Mouse (Mus musculus): ENCODE measurements around the gene Olfr1. TPM values are rescaled to one million over a fixed set of nuclear protein-coding genes. Genes with fewer than 3 reads are reported as not detected.

The Olfr1 gene
- polyA plus RNA-seq (2012) = not detected in 2 replicates

DNA sequence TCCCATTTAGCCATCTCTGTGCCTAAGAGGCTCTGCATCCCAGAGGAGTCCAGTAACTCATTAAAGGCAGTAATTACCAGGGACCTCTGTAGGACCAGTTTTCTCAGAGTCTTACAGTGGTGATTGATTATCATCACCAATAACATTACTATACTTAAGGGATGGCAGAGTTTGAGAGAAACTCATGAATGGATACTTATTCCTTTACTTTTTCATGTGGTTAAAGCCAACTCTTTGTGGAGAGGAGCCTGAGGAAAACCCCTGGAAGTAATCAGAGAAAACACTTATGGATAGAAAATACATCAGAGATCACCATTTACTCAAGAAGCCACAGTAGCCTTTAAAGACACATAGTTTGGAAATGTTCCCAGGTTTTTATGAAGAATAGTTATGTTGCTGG, at the start of gene Olfr1:
Gene Olfr1, minus strand, starts transcription at position 101 of the 400 bp plus-strand sequence.
- Histone ChIP-seq H3K36me3 (ENCODE audit: control insufficient read depth) (no peaks in the 10 kb centered on the region), H3K4me3 (replicated peaks) (no peak within 1 kb of the TSS), H3K9me3 (ENCODE audit: control insufficient read depth, low read length) (0 out of 2 replicates have a peak, but pooled peaks cover 3% of the 10 kb centered on the region), H3K27me3 (ENCODE audit: control insufficient read depth) (no peaks in the 10 kb centered on the region), H3K4me1 (ENCODE audit: control insufficient read depth) (no peaks in the 10 kb centered on the region)
- TF ChIP-seq TAL1 (IDR thresholded peaks at IDR 0.05; ENCODE audit: low read length) = no peak
- no peak for TF ChIP-seq GATA1 (IDR thresholded peaks at IDR 0.05; ENCODE audit: low read length)

DNA sequence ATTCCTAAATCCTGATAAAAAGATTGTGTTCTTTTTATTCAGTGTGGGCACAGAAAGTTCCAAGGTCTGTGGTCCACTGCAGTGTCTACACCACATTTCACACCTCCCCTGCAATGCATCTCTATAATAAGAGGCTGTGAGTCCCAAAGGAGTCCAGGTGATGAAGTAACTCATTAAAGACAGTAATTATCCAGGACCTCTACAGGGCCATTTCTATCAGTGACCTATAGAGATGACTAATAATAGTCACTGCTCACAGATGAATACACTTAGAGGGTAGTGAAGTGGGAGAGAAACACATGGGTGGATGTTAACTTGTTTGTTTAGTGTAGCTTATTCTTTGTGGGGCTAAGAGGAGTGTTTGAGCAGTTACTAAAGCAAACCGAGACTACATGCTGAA, 29.0 kb upstream of the Olfr1 start, which contains the start of gene Olfr378:
Gene Olfr378, minus strand, starts transcription at position 101 of the 400 bp plus-strand sequence.
- Histone ChIP-seq H3K27me3 (ENCODE audit: control insufficient read depth) (no peaks in the 10 kb centered on the region), H3K36me3 (ENCODE audit: control insufficient read depth) (no peaks in the 10 kb centered on the region), H3K9me3 (ENCODE audit: control insufficient read depth, low read length) (no peaks in the 10 kb centered on the region), H3K4me1 (ENCODE audit: control insufficient read depth) (no peaks in the 10 kb centered on the region), H3K4me3 (replicated peaks) (no peak within 1 kb of the TSS)
- TF ChIP-seq GATA1 (IDR thresholded peaks at IDR 0.05; ENCODE audit: low read length) = no peak
- no peak for TF ChIP-seq TAL1 (IDR thresholded peaks at IDR 0.05; ENCODE audit: low read length)

DNA sequence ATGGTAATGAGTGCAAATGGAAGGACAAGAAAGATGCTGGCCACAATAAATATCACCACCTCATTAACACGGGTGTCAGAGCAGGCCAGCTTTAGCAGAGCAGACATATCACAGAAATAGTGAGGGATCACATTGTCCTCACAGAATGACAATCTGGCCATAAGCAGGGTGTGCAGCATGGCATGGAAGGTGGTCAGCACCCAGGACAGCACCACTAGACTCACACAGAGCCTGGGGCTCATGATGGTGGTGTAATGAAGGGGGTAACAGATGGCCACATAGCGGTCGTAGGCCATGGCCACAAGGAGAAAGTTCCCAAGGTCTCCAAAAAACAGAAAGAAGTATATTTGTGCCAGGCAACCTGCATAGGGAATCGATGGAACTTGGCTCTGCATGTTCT, 4.0 kb downstream of the Olfr1 start:
- no peak for TF ChIP-seq TAL1 (IDR thresholded peaks at IDR 0.05; ENCODE audit: low read length)
- TF ChIP-seq GATA1 (IDR thresholded peaks at IDR 0.05; ENCODE audit: low read length) = no peak
- Histone ChIP-seq H3K4me3 (replicated peaks) (no peak overlapping the region), H3K27me3 (ENCODE audit: control insufficient read depth) (no peaks in the 10 kb centered on the region)

DNA sequence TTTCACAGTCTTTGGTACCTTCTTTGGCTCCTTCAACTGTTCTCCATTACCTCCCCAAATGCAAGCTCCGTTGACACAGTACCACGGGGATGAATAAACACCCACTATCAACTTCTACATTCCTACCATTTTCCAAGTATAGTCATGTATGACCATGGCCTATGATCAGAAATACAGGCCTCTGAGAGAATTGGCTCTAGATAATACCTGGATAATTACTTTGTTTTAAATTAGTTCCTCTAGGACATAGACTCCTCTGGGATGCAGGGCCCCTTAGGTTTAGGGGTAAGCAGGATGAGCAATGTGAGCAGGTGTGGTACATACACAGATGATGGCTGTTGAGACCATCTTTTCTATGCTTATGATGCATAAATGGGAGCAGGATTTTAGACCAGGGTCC, 28.5 kb downstream of the Olfr1 start, which contains the start of gene Olfr376:
Gene Olfr376, plus strand, starts transcription at position 301 of the 400 bp plus-strand sequence.
- Histone ChIP-seq H3K9me3 (ENCODE audit: control insufficient read depth, low read length) (no peaks in the 10 kb centered on the region; the same call in 1 of the 2 replicates), H3K4me3 (replicated peaks) (no peak within 1 kb of the TSS), H3K36me3 (ENCODE audit: control insufficient read depth) (no peaks in the 10 kb centered on the region), H3K4me1 (ENCODE audit: control insufficient read depth) (no peaks in the 10 kb centered on the region), H3K27me3 (ENCODE audit: control insufficient read depth) (no peaks in the 10 kb centered on the region)
- no peak for TF ChIP-seq GATA1 (IDR thresholded peaks at IDR 0.05; ENCODE audit: low read length)
- no peak for TF ChIP-seq TAL1 (IDR thresholded peaks at IDR 0.05; ENCODE audit: low read length)

More for the DNA sequence above, 4.0 kb downstream of the Olfr1 start:
- Histone ChIP-seq H3K9me3 (ENCODE audit: control insufficient read depth, low read length) (0 out of 2 replicates have a peak, but pooled peaks cover 3% of the 10 kb centered on the region), H3K36me3 (ENCODE audit: control insufficient read depth) (no peaks in the 10 kb centered on the region), H3K4me1 (ENCODE audit: control insufficient read depth) (no peaks in the 10 kb centered on the region)

DNA sequence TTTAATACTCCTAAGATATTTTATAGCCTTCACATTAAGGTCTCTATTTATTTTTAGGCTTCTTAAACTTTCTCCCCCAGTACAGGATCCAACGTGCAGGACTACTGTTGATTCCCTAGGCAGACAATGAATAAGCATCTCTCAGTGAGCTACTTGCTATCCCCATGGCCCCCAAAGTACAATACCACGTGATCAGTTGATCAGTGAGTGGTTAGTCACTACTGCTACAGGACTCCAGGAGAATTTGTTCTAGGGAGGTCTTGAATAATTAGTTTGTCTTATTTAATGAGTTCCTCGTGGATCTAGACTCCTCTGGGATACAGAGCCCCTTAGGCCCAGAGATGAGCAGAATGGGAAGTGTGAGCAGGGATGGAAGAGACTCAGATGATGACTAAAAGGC, 48.9 kb downstream of the Olfr1 start, which contains the start of gene Olfr20:
Gene Olfr20, plus strand, starts transcription at position 301 of the 400 bp plus-strand sequence.
- TF ChIP-seq TAL1 (IDR thresholded peaks at IDR 0.05; ENCODE audit: low read length) (no peak), GATA1 (IDR thresholded peaks at IDR 0.05; ENCODE audit: low read length) (no peak)
- no peaks in the 10 kb centered on the region for H3K9me3 ChIP-seq (ENCODE audit: control insufficient read depth, low read length)
- H3K27me3 ChIP-seq (ENCODE audit: control insufficient read depth) = no peaks in the 10 kb centered on the region

More for the DNA sequence above, 48.9 kb downstream of the Olfr1 start, which contains the start of gene Olfr20:
- no peak within 1 kb of the TSS for H3K4me3 ChIP-seq (replicated peaks)
- no peaks in the 10 kb centered on the region for H3K4me1 ChIP-seq (ENCODE audit: control insufficient read depth)
- H3K36me3 ChIP-seq (ENCODE audit: control insufficient read depth) = no peaks in the 10 kb centered on the region

Other genes starting within 250 kb of the Olfr1 start
- not detected in 2 replicates for gene P2rx5, start 239.2 kb downstream of the Olfr1 start, polyA plus RNA-seq (2012)
- gene Emc6, start 222.6 kb downstream of the Olfr1 start, polyA plus RNA-seq (2012) = 19.4 and 20.4 TPM in 2 replicates
- 0.36 and 1.1 TPM in 2 replicates for gene Tax1bp3, start 222.5 kb downstream of the Olfr1 start, polyA plus RNA-seq (2012)
- 0.35 and 0.54 TPM in 2 replicates for gene Ctns, start 200.6 kb downstream of the Olfr1 start, polyA plus RNA-seq (2012)
- gene Shpk, start 200.2 kb downstream of the Olfr1 start, polyA plus RNA-seq (2012) = 0.03 and 0.05 TPM in 2 replicates
- not detected in 2 replicates for gene Trpv1, start 165.3 kb downstream of the Olfr1 start, polyA plus RNA-seq (2012)
- gene Trpv3, start 132.2 kb downstream of the Olfr1 start, polyA plus RNA-seq (2012) = 0.01 TPM in 1 of 2 replicates, not detected in the other
- not detected in 2 replicates for gene Aspa, start 70.0 kb downstream of the Olfr1 start, polyA plus RNA-seq (2012)
- gene Gm49340, start 69.9 kb downstream of the Olfr1 start, polyA plus RNA-seq (2012) = not detected in 2 replicates
- not detected in 2 replicates for gene Spata22, start 69.9 kb downstream of the Olfr1 start, polyA plus RNA-seq (2012)
- gene Olfr20, start 48.8 kb downstream of the Olfr1 start, polyA plus RNA-seq (2012) = not detected in 2 replicates
- gene Olfr376, start 28.4 kb downstream of the Olfr1 start, polyA plus RNA-seq (2012) = not detected in 2 replicates
- not detected in 2 replicates for gene Olfr378, start 28.9 kb upstream of the Olfr1 start, polyA plus RNA-seq (2012)
- not detected in 2 replicates for gene Olfr380, start 57.9 kb upstream of the Olfr1 start, polyA plus RNA-seq (2012)
- gene Olfr381, start 92.0 kb upstream of the Olfr1 start, polyA plus RNA-seq (2012) = not detected in 2 replicates
- not detected in 2 replicates for gene Olfr382, start 117.6 kb upstream of the Olfr1 start, polyA plus RNA-seq (2012)
- gene Olfr385, start 193.4 kb upstream of the Olfr1 start, polyA plus RNA-seq (2012) = not detected in 2 replicates
- not detected in 2 replicates for gene Olfr384, start 199.0 kb upstream of the Olfr1 start, polyA plus RNA-seq (2012)

Measured in erythroblast, embryonic 14.5 days (primary cell).